Mouse (Mus musculus): ENCODE results near the gene Lix1. TPM values are rescaled to one million over a fixed set of nuclear protein-coding genes. Genes with fewer than 3 reads are reported as not detected.
A peak's percentile ranks its signal among the peaks of the same experiment; 100 is the strongest.

Lix1 gene
- polyA plus RNA-seq, 1 experiment from 2014 or later = 9.3 TPM

GRCm38 (mm10) chr17:17425308-17425813 is 22.9 kb downstream of the Lix1 start:
- Histone ChIP-seq H3K9ac (no peak overlapping the region), H3K27ac (no peak overlapping the region), H3K4me2 (no peak overlapping the region), H3K4me3 (no peak overlapping the region), H3K27me3 (no peaks in the 10 kb centered on the region), H3K9me3 (no peaks in the 10 kb centered on the region), H3K4me1 (replicated peaks) (no peaks in the 10 kb centered on the region), H3K36me3 (no peaks in the 10 kb centered on the region)
- WGBS = 29% methylated on average over 4 of the region's 4 CpGs
- no peak for ATAC-seq (ENCODE audit: low FRiP score)

GRCm38 (mm10) chr17:17425906-17426305 is 23.4 kb downstream of the Lix1 start:
- H3K4me3 ChIP-seq = no peak overlapping the region
- H3K27me3 ChIP-seq = no peaks in the 10 kb centered on the region
- no peak for ATAC-seq (ENCODE audit: low FRiP score)
- WGBS = 75% methylated on average over 3 of the region's 3 CpGs
- H3K27ac ChIP-seq = no peak overlapping the region
- no peaks in the 10 kb centered on the region for H3K4me1 ChIP-seq (replicated peaks)
- no peak overlapping the region for H3K9ac ChIP-seq
- no peaks in the 10 kb centered on the region for H3K9me3 ChIP-seq
- H3K4me2 ChIP-seq = no peak overlapping the region
- no peaks in the 10 kb centered on the region for H3K36me3 ChIP-seq

GRCm38 (mm10) chr17:17428888-17429287 is 26.4 kb downstream of the Lix1 start:
- H3K36me3 ChIP-seq = no peaks in the 10 kb centered on the region
- 86% methylated on average over 2 of the region's 2 CpGs for WGBS
- H3K27ac ChIP-seq = no peak overlapping the region
- H3K4me2 ChIP-seq = no peak overlapping the region
- no peaks in the 10 kb centered on the region for H3K27me3 ChIP-seq
- H3K4me3 ChIP-seq = no peak overlapping the region
- no peak for ATAC-seq (ENCODE audit: low FRiP score)
- H3K9me3 ChIP-seq = no peaks in the 10 kb centered on the region
- no peaks in the 10 kb centered on the region for H3K4me1 ChIP-seq (replicated peaks)
- no peak overlapping the region for H3K9ac ChIP-seq

GRCm38 (mm10) chr17:17433679-17434078 is 31.2 kb downstream of the Lix1 start:
- no peak for ATAC-seq (ENCODE audit: low FRiP score)
- Histone ChIP-seq H3K4me3 (no peak overlapping the region), H3K4me1 (replicated peaks) (no peaks in the 10 kb centered on the region), H3K36me3 (no peaks in the 10 kb centered on the region), H3K27me3 (no peaks in the 10 kb centered on the region), H3K27ac (no peak overlapping the region), H3K9me3 (no peaks in the 10 kb centered on the region), H3K9ac (no peak overlapping the region), H3K4me2 (no peak overlapping the region)
- WGBS = 63% methylated on average over 4 of the region's 4 CpGs

- ATAC-seq (ENCODE audit: low FRiP score) = no peak
- Histone ChIP-seq H3K4me2 (no peak overlapping the region), H3K36me3 (no peaks in the 10 kb centered on the region), H3K4me3 (no peak overlapping the region), H3K27me3 (no peaks in the 10 kb centered on the region), H3K4me1 (replicated peaks) (no peaks in the 10 kb centered on the region), H3K27ac (no peak overlapping the region), H3K9me3 (no peaks in the 10 kb centered on the region), H3K9ac (no peak overlapping the region)
Observed at GRCm38 (mm10) chr17:17438576-17439191, 36.2 kb downstream of the Lix1 start.

- Histone ChIP-seq H3K4me1 (replicated peaks) (no peaks in the 10 kb centered on the region), H3K27me3 (no peaks in the 10 kb centered on the region), H3K9me3 (no peaks in the 10 kb centered on the region), H3K36me3 (no peaks in the 10 kb centered on the region), H3K4me3 (no peak overlapping the region), H3K27ac (no peak overlapping the region), H3K9ac (no peak overlapping the region), H3K4me2 (no peak overlapping the region)
- 51% methylated on average over 4 of the region's 4 CpGs for WGBS
- no peak for ATAC-seq (ENCODE audit: low FRiP score)
Observed at GRCm38 (mm10) chr17:17441876-17442498, 39.5 kb downstream of the Lix1 start.

- no peaks in the 10 kb centered on the region for H3K36me3 ChIP-seq
- no peak overlapping the region for H3K4me3 ChIP-seq
- H3K27me3 ChIP-seq = no peaks in the 10 kb centered on the region
- no peak overlapping the region for H3K9ac ChIP-seq
- whole genome bisulfite sequencing = 96% methylated on average over 3 of the region's 3 CpGs
- peaks cover 9% of the 10 kb centered on the region for H3K4me1 ChIP-seq (replicated peaks)
- H3K4me2 ChIP-seq = no peak overlapping the region
- ATAC-seq (ENCODE audit: low FRiP score) = no peak
- H3K9me3 ChIP-seq = no peaks in the 10 kb centered on the region
- H3K27ac ChIP-seq = no peak overlapping the region
Observed at GRCm38 (mm10) chr17:17444297-17444886, 41.9 kb downstream of the Lix1 start.

GRCm38 (mm10) chr17:17446683-17447082 is 44.2 kb downstream of the Lix1 start:
- ATAC-seq (ENCODE audit: low FRiP score) = no peak
- peaks cover 12% of the 10 kb centered on the region for H3K4me1 ChIP-seq (replicated peaks)
- H3K4me3 ChIP-seq = no peak overlapping the region
- no peak overlapping the region for H3K9ac ChIP-seq
- H3K36me3 ChIP-seq = no peaks in the 10 kb centered on the region
- no peak overlapping the region for H3K27ac ChIP-seq
- H3K9me3 ChIP-seq = no peaks in the 10 kb centered on the region
- 97% methylated on average over 3 of the region's 3 CpGs for WGBS
- H3K27me3 ChIP-seq = no peaks in the 10 kb centered on the region
- H3K4me2 ChIP-seq = no peak overlapping the region

- no peaks in the 10 kb centered on the region for H3K36me3 ChIP-seq
- no peak overlapping the region for H3K27ac ChIP-seq
- no peaks in the 10 kb centered on the region for H3K27me3 ChIP-seq
- no peak overlapping the region; the same call in 1 of the 2 replicates for H3K4me2 ChIP-seq
- ATAC-seq (ENCODE audit: low FRiP score) = peak; percentile 28; the same call in 1 of the 2 replicates
- no peak overlapping the region for H3K9ac ChIP-seq
- H3K4me1 ChIP-seq (replicated peaks) = peaks cover 12% of the 10 kb centered on the region
- no peak overlapping the region for H3K4me3 ChIP-seq
- H3K9me3 ChIP-seq = no peaks in the 10 kb centered on the region
- WGBS = 86% methylated on average over 5 of the region's 5 CpGs
Observed at GRCm38 (mm10) chr17:17447821-17448220, 45.3 kb downstream of the Lix1 start.

- H3K4me1 ChIP-seq (replicated peaks) = peaks cover 12% of the 10 kb centered on the region
- peak overlapping the region; percentile 72 for H3K9ac ChIP-seq
- H3K27ac ChIP-seq = peak overlapping the region; percentile 73
- no peaks in the 10 kb centered on the region for H3K27me3 ChIP-seq
- no peaks in the 10 kb centered on the region for H3K36me3 ChIP-seq
- H3K4me2 ChIP-seq = peak overlapping the region; percentile 57
- WGBS = 5% methylated on average over 17 of the region's 17 CpGs
- ATAC-seq (ENCODE audit: low FRiP score) = peak; percentile 93
- peak overlapping the region; percentile 40 for H3K4me3 ChIP-seq
- no peaks in the 10 kb centered on the region for H3K9me3 ChIP-seq
Observed at GRCm38 (mm10) chr17:17448737-17449440, 46.4 kb downstream of the Lix1 start.

GRCm38 (mm10) chr17:17449441-17449770 is 46.9 kb downstream of the Lix1 start:
- Histone ChIP-seq H3K27ac (peak overlapping the region; percentile 73; the same call in 1 of the 2 replicates), H3K4me1 (replicated peaks) (peaks cover 12% of the 10 kb centered on the region), H3K4me3 (peak overlapping the region; percentile 40), H3K4me2 (peak overlapping the region; percentile 57), H3K9ac (peak overlapping the region; percentile 72), H3K9me3 (no peaks in the 10 kb centered on the region), H3K36me3 (no peaks in the 10 kb centered on the region), H3K27me3 (no peaks in the 10 kb centered on the region)
- WGBS = 6% methylated on average over 5 of the region's 5 CpGs
- ATAC-seq (ENCODE audit: low FRiP score) = no peak

- H3K27ac ChIP-seq = no peak overlapping the region
- no peak overlapping the region for H3K4me2 ChIP-seq
- peaks cover 12% of the 10 kb centered on the region for H3K4me1 ChIP-seq (replicated peaks)
- no peaks in the 10 kb centered on the region for H3K27me3 ChIP-seq
- no peaks in the 10 kb centered on the region for H3K36me3 ChIP-seq
- no peak for ATAC-seq (ENCODE audit: low FRiP score)
- H3K9me3 ChIP-seq = no peaks in the 10 kb centered on the region
- no peak overlapping the region for H3K9ac ChIP-seq
- 74% methylated on average over 1 of the region's 1 CpGs for WGBS
- no peak overlapping the region for H3K4me3 ChIP-seq
Observed at GRCm38 (mm10) chr17:17451102-17451501, 48.6 kb downstream of the Lix1 start.
